Mouse (Mus musculus): ENCODE data around the gene Mef2a. TPM values are rescaled to one million over a fixed set of nuclear protein-coding genes. Genes with fewer than 3 reads are reported as not detected.

Gene Mef2a
- polyA plus RNA-seq, 1 experiment from 2014 or later, result 19.9 TPM

- Histone ChIP-seq H3K9ac (ENCODE audit: low read depth, low read length) (no peak overlapping the region), H3K27ac (ENCODE audit: low read depth, low read length) (no peak overlapping the region), H3K9me3 (ENCODE audit: control insufficient read depth) (no peaks in the 10 kb centered on the region), H3K4me3 (ENCODE audit: low read depth, low read length) (no peak overlapping the region), H3K4me2 (replicated peaks; ENCODE audit: low read depth) (no peak overlapping the region), H3K36me3 (ENCODE audit: control insufficient read depth, insufficient read depth) (peaks cover 42% of the 10 kb centered on the region), H3K27me3 (replicated peaks; ENCODE audit: control insufficient read depth, insufficient read depth, low read length) (no peaks in the 10 kb centered on the region), H3K4me1 (replicated peaks; ENCODE audit: control insufficient read depth, insufficient read depth, low read length) (no peaks in the 10 kb centered on the region)
- ATAC-seq, result no peak
- 91% methylated on average over 14 of the region's 14 CpGs for WGBS
- TF ChIP-seq CTCF (IDR thresholded peaks at IDR 0.05; ENCODE audit: low read depth), result no peak
These were observed 140.2 kb downstream of the Mef2a start for GRCm38 (mm10) chr7:67232504-67232903.

GRCm38 (mm10) chr7:67230640-67231140, 142.0 kb downstream of the Mef2a start:
- no peaks in the 10 kb centered on the region for H3K27me3 ChIP-seq (replicated peaks; ENCODE audit: control insufficient read depth, insufficient read depth, low read length)
- H3K36me3 ChIP-seq (ENCODE audit: control insufficient read depth, insufficient read depth), result peaks cover 41% of the 10 kb centered on the region
- no peaks in the 10 kb centered on the region for H3K9me3 ChIP-seq (ENCODE audit: control insufficient read depth)
- no peak overlapping the region for H3K27ac ChIP-seq (ENCODE audit: low read depth, low read length)
- TF ChIP-seq CTCF (IDR thresholded peaks at IDR 0.05; ENCODE audit: low read depth), result no peak
- no peak for ATAC-seq
- WGBS, result 78% methylated on average over 3 of the region's 3 CpGs
- no peaks in the 10 kb centered on the region for H3K4me1 ChIP-seq (replicated peaks; ENCODE audit: control insufficient read depth, insufficient read depth, low read length)
- H3K4me3 ChIP-seq (ENCODE audit: low read depth, low read length), result no peak overlapping the region
- no peak overlapping the region for H3K4me2 ChIP-seq (replicated peaks; ENCODE audit: low read depth)
- no peak overlapping the region for H3K9ac ChIP-seq (ENCODE audit: low read depth, low read length)

- no peaks in the 10 kb centered on the region for H3K9me3 ChIP-seq (ENCODE audit: control insufficient read depth)
- H3K27me3 ChIP-seq (replicated peaks; ENCODE audit: control insufficient read depth, insufficient read depth, low read length), result no peaks in the 10 kb centered on the region
- ATAC-seq, result no peak
- H3K36me3 ChIP-seq (ENCODE audit: control insufficient read depth, insufficient read depth), result peaks cover 41% of the 10 kb centered on the region
- no peak for TF ChIP-seq CTCF (IDR thresholded peaks at IDR 0.05; ENCODE audit: low read depth)
- no peak overlapping the region for H3K4me2 ChIP-seq (replicated peaks; ENCODE audit: low read depth)
- H3K27ac ChIP-seq (ENCODE audit: low read depth, low read length), result no peak overlapping the region
- no peak overlapping the region for H3K4me3 ChIP-seq (ENCODE audit: low read depth, low read length)
- no peak overlapping the region for H3K9ac ChIP-seq (ENCODE audit: low read depth, low read length)
- H3K4me1 ChIP-seq (replicated peaks; ENCODE audit: control insufficient read depth, insufficient read depth, low read length), result no peaks in the 10 kb centered on the region
- WGBS, result 83% methylated on average over 3 of the region's 3 CpGs
These were observed 142.4 kb downstream of the Mef2a start for GRCm38 (mm10) chr7:67230221-67230620.

- Histone ChIP-seq H3K4me2 (replicated peaks; ENCODE audit: low read depth) (no peak overlapping the region), H3K4me3 (ENCODE audit: low read depth, low read length) (no peak overlapping the region), H3K9me3 (ENCODE audit: control insufficient read depth) (no peaks in the 10 kb centered on the region), H3K4me1 (replicated peaks; ENCODE audit: control insufficient read depth, insufficient read depth, low read length) (no peaks in the 10 kb centered on the region), H3K27me3 (replicated peaks; ENCODE audit: control insufficient read depth, insufficient read depth, low read length) (no peaks in the 10 kb centered on the region), H3K36me3 (ENCODE audit: control insufficient read depth, insufficient read depth) (peaks cover 37% of the 10 kb centered on the region), H3K9ac (ENCODE audit: low read depth, low read length) (no peak overlapping the region), H3K27ac (ENCODE audit: low read depth, low read length) (no peak overlapping the region)
- ATAC-seq, result no peak
- 78% methylated on average over 3 of the region's 3 CpGs for WGBS
- TF ChIP-seq CTCF (IDR thresholded peaks at IDR 0.05; ENCODE audit: low read depth), result no peak
These were observed 143.0 kb downstream of the Mef2a start for GRCm38 (mm10) chr7:67229701-67230100.

GRCm38 (mm10) chr7:67228891-67229602, 143.6 kb downstream of the Mef2a start:
- Histone ChIP-seq H3K27ac (ENCODE audit: low read depth, low read length) (no peak overlapping the region), H3K27me3 (replicated peaks; ENCODE audit: control insufficient read depth, insufficient read depth, low read length) (no peaks in the 10 kb centered on the region), H3K4me3 (ENCODE audit: low read depth, low read length) (no peak overlapping the region), H3K4me2 (replicated peaks; ENCODE audit: low read depth) (no peak overlapping the region), H3K9me3 (ENCODE audit: control insufficient read depth) (no peaks in the 10 kb centered on the region), H3K4me1 (replicated peaks; ENCODE audit: control insufficient read depth, insufficient read depth, low read length) (no peaks in the 10 kb centered on the region), H3K36me3 (ENCODE audit: control insufficient read depth, insufficient read depth) (peaks cover 30% of the 10 kb centered on the region), H3K9ac (ENCODE audit: low read depth, low read length) (no peak overlapping the region)
- 77% methylated on average over 5 of the region's 5 CpGs for WGBS
- ATAC-seq, result peak; percentile 55; the same call in 1 of the 2 replicates
- peak; percentile 83 for TF ChIP-seq CTCF (IDR thresholded peaks at IDR 0.05; ENCODE audit: low read depth)

- Histone ChIP-seq H3K27me3 (replicated peaks; ENCODE audit: control insufficient read depth, insufficient read depth, low read length) (no peaks in the 10 kb centered on the region), H3K4me3 (ENCODE audit: low read depth, low read length) (no peak overlapping the region), H3K9me3 (ENCODE audit: control insufficient read depth) (no peaks in the 10 kb centered on the region), H3K27ac (ENCODE audit: low read depth, low read length) (no peak overlapping the region), H3K36me3 (ENCODE audit: control insufficient read depth, insufficient read depth) (peaks cover 30% of the 10 kb centered on the region), H3K9ac (ENCODE audit: low read depth, low read length) (no peak overlapping the region), H3K4me2 (replicated peaks; ENCODE audit: low read depth) (no peak overlapping the region), H3K4me1 (replicated peaks; ENCODE audit: control insufficient read depth, insufficient read depth, low read length) (peaks cover 3% of the 10 kb centered on the region; the same call in 1 of the 2 replicates)
- ATAC-seq, result no peak
- no peak for TF ChIP-seq CTCF (IDR thresholded peaks at IDR 0.05; ENCODE audit: low read depth)
- 79% methylated on average over 3 of the region's 3 CpGs for WGBS
These were observed 144.3 kb downstream of the Mef2a start for GRCm38 (mm10) chr7:67228390-67228789.
